Mouse (Mus musculus): ENCODE measurements around the gene Hspb3. TPM values are rescaled to one million over a fixed set of nuclear protein-coding genes. Genes with fewer than 3 reads are reported as not detected.

The Hspb3 gene
- polyA plus RNA-seq, 1 experiment from 2014 or later, result 1.2 TPM

GRCm38 (mm10) chr13:113634732-113635481 is 28.6 kb downstream of the Hspb3 start:
- Histone ChIP-seq H3K9ac (replicated peaks) (no peak overlapping the region), H3K36me3 (no peaks in the 10 kb centered on the region), H3K4me1 (0 out of 2 replicates have a peak, but pooled peaks cover 3% of the 10 kb centered on the region), H3K27ac (replicated peaks) (no peak overlapping the region), H3K27me3 (no peaks in the 10 kb centered on the region), H3K4me3 (no peak overlapping the region), H3K4me2 (replicated peaks) (no peak overlapping the region), H3K9me3 (no peaks in the 10 kb centered on the region)
- no peak; the same call in 1 of the 2 replicates for ATAC-seq (replicated peaks)
- WGBS, result 82% methylated on average over 15 of the region's 15 CpGs

DNA sequence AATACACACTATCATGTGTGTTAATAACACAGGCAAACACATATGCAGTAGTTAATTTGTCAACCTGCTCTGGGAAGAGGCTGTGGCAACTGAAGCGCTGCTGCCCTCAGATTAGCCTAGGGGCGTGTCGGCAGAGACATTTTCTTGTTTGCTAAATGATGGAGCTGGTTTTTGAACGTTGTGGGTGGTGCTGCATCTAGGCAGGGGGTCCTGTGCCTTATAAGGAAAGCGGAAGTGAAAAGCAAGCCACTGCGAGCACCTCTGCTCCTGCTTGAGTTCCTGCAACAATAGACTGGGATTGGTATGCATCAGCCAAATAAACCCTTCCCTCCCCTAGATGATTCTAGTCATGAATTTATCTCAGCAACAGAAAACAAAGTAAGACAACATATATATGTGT is 31.0 kb downstream of the Hspb3 start:
- no peaks in the 10 kb centered on the region for H3K36me3 ChIP-seq
- no peak overlapping the region for H3K9ac ChIP-seq (replicated peaks)
- H3K27me3 ChIP-seq, result no peaks in the 10 kb centered on the region
- no peak for ATAC-seq (replicated peaks)
- no peak overlapping the region for H3K27ac ChIP-seq (replicated peaks)
- H3K4me1 ChIP-seq, result no peaks in the 10 kb centered on the region
- H3K9me3 ChIP-seq, result no peaks in the 10 kb centered on the region
- no peak overlapping the region for H3K4me2 ChIP-seq (replicated peaks)
- WGBS, result 50% methylated on average over 6 of the region's 6 CpGs
- H3K4me3 ChIP-seq, result no peak overlapping the region

- Histone ChIP-seq H3K27ac (replicated peaks) (no peak overlapping the region), H3K27me3 (no peaks in the 10 kb centered on the region), H3K36me3 (no peaks in the 10 kb centered on the region), H3K4me3 (no peak overlapping the region), H3K4me2 (replicated peaks) (no peak overlapping the region), H3K9me3 (no peaks in the 10 kb centered on the region), H3K4me1 (no peaks in the 10 kb centered on the region), H3K9ac (replicated peaks) (no peak overlapping the region)
- ATAC-seq (replicated peaks), result no peak
- 83% methylated on average over 8 of the region's 8 CpGs for WGBS
These were observed 35.9 kb downstream of the Hspb3 start for GRCm38 (mm10) chr13:113627601-113628000.

GRCm38 (mm10) chr13:113622865-113623255 is 40.6 kb downstream of the Hspb3 start:
- Histone ChIP-seq H3K27me3 (no peaks in the 10 kb centered on the region), H3K4me2 (replicated peaks) (no peak overlapping the region), H3K36me3 (no peaks in the 10 kb centered on the region), H3K27ac (replicated peaks) (no peak overlapping the region), H3K9me3 (no peaks in the 10 kb centered on the region), H3K9ac (replicated peaks) (no peak overlapping the region), H3K4me3 (no peak overlapping the region), H3K4me1 (no peaks in the 10 kb centered on the region)
- 85% methylated on average over 8 of the region's 8 CpGs for WGBS
- no peak for ATAC-seq (replicated peaks)

- H3K36me3 ChIP-seq, result no peaks in the 10 kb centered on the region
- H3K9ac ChIP-seq (replicated peaks), result no peak overlapping the region
- no peak overlapping the region for H3K27ac ChIP-seq (replicated peaks)
- H3K4me3 ChIP-seq, result no peak overlapping the region
- H3K4me1 ChIP-seq, result peaks cover 2% of the 10 kb centered on the region
- 66% methylated on average over 11 of the region's 11 CpGs for WGBS
- no peaks in the 10 kb centered on the region for H3K9me3 ChIP-seq
- ATAC-seq (replicated peaks), result no peak
- no peaks in the 10 kb centered on the region for H3K27me3 ChIP-seq
- H3K4me2 ChIP-seq (replicated peaks), result no peak overlapping the region
These were observed 41.2 kb downstream of the Hspb3 start for GRCm38 (mm10) chr13:113622122-113622864.

DNA sequence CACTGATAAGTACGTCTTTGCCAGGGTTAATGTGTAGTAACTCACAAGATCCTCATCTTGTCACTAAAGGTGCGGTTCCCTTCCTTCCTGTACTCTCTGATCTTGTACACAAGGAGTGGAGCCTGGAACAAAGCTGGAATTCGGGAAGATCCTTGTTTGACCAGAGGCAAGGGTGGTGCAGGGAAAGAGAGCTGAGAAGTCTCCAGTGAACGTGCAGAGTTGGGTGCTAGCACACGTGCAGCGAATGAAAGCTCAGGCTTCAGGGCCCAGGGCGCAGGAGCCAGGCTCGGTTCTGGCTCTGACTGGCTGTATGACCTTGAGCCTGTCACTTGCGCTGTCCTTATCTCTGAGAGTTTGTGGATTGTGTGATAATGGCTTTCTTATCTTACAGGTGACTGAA is 44.5 kb downstream of the Hspb3 start:
- Histone ChIP-seq H3K27me3 (no peaks in the 10 kb centered on the region), H3K9ac (replicated peaks) (no peak overlapping the region), H3K4me3 (no peak overlapping the region), H3K27ac (replicated peaks) (no peak overlapping the region), H3K4me2 (replicated peaks) (no peak overlapping the region), H3K9me3 (no peaks in the 10 kb centered on the region), H3K4me1 (peaks cover 35% of the 10 kb centered on the region), H3K36me3 (no peaks in the 10 kb centered on the region)
- no peak for ATAC-seq (replicated peaks)
- WGBS, result 75% methylated on average over 9 of the region's 9 CpGs

DNA sequence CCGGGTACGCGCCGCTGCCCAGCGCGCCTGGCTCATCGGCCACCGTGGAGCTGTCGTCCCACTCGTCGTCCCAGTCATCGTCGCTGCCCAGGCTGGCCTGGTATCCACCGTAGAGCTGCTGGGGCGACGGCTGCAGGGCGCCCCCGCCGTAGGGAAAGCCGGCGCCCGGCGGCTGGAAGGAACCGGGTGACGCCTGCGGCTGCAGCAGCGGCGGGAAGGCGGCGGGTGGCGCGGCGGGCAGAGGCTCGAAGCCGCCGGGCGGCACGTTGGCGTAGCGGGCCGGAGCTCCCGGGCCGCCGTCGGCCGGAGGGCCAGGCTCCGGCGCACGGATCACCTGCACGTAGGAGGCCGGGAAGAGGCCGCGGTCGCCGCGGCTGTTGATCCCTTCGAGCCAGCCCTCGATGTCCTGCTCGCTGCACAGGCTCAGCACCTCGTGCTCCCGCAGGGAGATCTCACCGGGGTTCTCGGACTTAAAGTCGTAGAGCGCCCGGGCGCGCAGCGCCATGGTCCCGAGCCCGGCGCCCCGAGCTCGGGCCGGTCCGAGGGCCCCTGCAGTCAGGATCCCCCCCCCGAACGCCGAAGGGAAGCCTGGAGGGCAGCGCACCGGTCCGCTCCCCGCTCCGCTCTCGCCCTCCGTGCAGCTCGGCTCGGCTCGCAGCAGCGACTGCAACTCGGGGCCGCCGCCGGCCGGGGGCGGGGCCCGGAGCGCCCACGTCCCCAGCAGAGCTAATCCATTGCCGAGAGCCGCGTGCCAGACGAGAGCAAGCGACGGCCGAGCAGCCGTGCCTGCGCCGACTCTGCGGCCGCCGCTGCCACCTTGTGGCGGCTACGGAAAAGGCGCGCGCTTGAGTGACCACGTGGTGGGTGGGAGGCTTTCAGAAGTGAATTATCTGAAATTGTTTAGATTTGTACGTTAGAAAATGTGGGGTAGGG is 45.3 kb downstream of the Hspb3 start, which contains the start of gene Snx18:
Gene Snx18 (minus strand): TSS at position 674 of the 933 bp plus-strand sequence.
- under 1% methylated on average over 116 of the region's 119 CpGs for WGBS
- no peaks in the 10 kb centered on the region for H3K9me3 ChIP-seq
- peak; percentile 96 for ATAC-seq (replicated peaks)
- H3K27ac ChIP-seq (replicated peaks), result peak within 1 kb of the TSS; percentile 94
- H3K27me3 ChIP-seq, result no peaks in the 10 kb centered on the region
- peak within 1 kb of the TSS; percentile 95 for H3K4me3 ChIP-seq
- no peaks in the 10 kb centered on the region for H3K36me3 ChIP-seq
- H3K4me1 ChIP-seq, result peaks cover 43% of the 10 kb centered on the region
- peak within 1 kb of the TSS; percentile 97 for H3K9ac ChIP-seq (replicated peaks)
- H3K4me2 ChIP-seq (replicated peaks), result peak within 1 kb of the TSS; percentile 90

- Histone ChIP-seq H3K27ac (replicated peaks) (peak overlapping the region; percentile 94), H3K4me2 (replicated peaks) (peak overlapping the region; percentile 90), H3K4me1 (peaks cover 49% of the 10 kb centered on the region), H3K9ac (replicated peaks) (peak overlapping the region; percentile 97), H3K27me3 (no peaks in the 10 kb centered on the region), H3K4me3 (peak overlapping the region; percentile 95), H3K9me3 (no peaks in the 10 kb centered on the region), H3K36me3 (no peaks in the 10 kb centered on the region)
- WGBS, result 11% methylated on average over 49 of the region's 49 CpGs
- ATAC-seq (replicated peaks), result peak; percentile 11
These were observed 46.1 kb downstream of the Hspb3 start for GRCm38 (mm10) chr13:113617338-113617890.

- Histone ChIP-seq H3K9ac (replicated peaks) (peak overlapping the region; percentile 97), H3K4me2 (replicated peaks) (peak overlapping the region; percentile 90), H3K36me3 (no peaks in the 10 kb centered on the region), H3K4me3 (peak overlapping the region; percentile 95), H3K27me3 (no peaks in the 10 kb centered on the region), H3K27ac (replicated peaks) (no peak overlapping the region), H3K9me3 (no peaks in the 10 kb centered on the region), H3K4me1 (peaks cover 53% of the 10 kb centered on the region)
- 68% methylated on average over 24 of the region's 24 CpGs for WGBS
- no peak for ATAC-seq (replicated peaks)
These were observed 46.6 kb downstream of the Hspb3 start for GRCm38 (mm10) chr13:113616751-113617337.

GRCm38 (mm10) chr13:113615971-113616671 is 47.4 kb downstream of the Hspb3 start:
- H3K4me2 ChIP-seq (replicated peaks), result peak overlapping the region; percentile 90
- peaks cover 59% of the 10 kb centered on the region for H3K4me1 ChIP-seq
- no peak for ATAC-seq (replicated peaks)
- no peaks in the 10 kb centered on the region for H3K36me3 ChIP-seq
- peak overlapping the region; percentile 97 for H3K9ac ChIP-seq (replicated peaks)
- no peak overlapping the region for H3K27ac ChIP-seq (replicated peaks)
- peak overlapping the region; percentile 95 for H3K4me3 ChIP-seq
- H3K9me3 ChIP-seq, result no peaks in the 10 kb centered on the region
- 11% methylated on average over 8 of the region's 8 CpGs for WGBS
- H3K27me3 ChIP-seq, result no peaks in the 10 kb centered on the region

GRCm38 (mm10) chr13:113615546-113615941 is 47.9 kb downstream of the Hspb3 start:
- Histone ChIP-seq H3K27ac (replicated peaks) (no peak overlapping the region), H3K4me3 (peak overlapping the region; percentile 95)
- 2% methylated on average over 10 of the region's 10 CpGs for WGBS

More at GRCm38 (mm10) chr13:113615546-113615941, 47.9 kb downstream of the Hspb3 start:
- Histone ChIP-seq H3K27me3 (no peaks in the 10 kb centered on the region), H3K4me2 (replicated peaks) (peak overlapping the region; percentile 90), H3K4me1 (peaks cover 65% of the 10 kb centered on the region), H3K9ac (replicated peaks) (peak overlapping the region; percentile 97), H3K9me3 (no peaks in the 10 kb centered on the region), H3K36me3 (no peaks in the 10 kb centered on the region)
- no peak for ATAC-seq (replicated peaks)

All from forebrain, embryonic 15.5 days (tissue).